Mouse (Mus musculus) kidney, postnatal 14 days (tissue): ENCODE data around the gene Btbd9.

ENCODE experiments used
- DNase-seq: peaks from one replicate; pipeline ENCODE4 v3.0.0; 2022; ENCODE audit warnings: mixed read lengths

Btbd9 gene

DNA sequence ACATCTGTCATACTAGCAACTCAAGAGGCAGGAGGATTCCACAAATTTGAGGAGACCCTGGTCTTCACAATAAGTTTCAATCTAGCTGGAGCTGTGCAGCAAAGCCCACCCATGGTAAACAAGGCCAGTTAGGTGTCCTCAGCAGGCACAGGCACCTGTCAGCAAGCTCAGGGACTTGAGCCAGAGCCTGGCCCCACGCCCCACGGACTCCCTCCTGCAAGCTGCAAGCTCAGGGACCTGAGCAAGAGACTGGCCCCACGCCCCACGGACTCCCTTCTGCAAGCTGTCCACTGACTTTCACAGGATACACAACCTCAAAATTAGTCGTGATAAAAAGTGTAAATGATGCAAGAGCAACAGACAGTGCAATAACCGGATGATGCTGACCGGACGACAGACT lies 307.8 kb downstream of the Btbd9 start:
- no peak for DNase-seq

DNA sequence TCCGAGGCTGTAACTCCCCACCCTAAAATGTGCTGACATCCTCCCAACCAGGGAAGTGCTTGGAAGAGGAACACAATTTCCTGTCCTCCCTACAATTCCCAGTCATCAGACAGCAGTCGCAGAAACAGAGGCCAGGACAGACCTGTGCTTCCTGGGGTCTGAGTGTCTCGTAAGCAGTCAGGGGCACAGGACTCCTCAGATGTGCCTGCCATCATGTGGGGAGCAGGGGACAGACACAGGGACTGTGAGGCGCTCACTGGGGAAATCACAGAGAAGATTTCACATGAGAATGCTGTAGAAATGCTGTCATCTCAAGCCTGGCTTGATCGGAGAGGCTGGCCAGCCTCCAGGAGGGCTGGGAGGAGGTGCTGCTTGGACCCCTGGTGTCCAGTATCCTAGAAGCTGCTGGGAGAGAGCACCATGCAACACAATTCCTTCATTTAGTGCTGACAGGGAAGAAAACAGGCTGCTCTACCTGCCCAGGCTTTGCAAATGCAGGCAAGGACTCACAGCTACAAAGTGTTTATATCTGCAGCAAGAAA lies 308.8 kb downstream of the Btbd9 start:
- no peak for DNase-seq

DNA sequence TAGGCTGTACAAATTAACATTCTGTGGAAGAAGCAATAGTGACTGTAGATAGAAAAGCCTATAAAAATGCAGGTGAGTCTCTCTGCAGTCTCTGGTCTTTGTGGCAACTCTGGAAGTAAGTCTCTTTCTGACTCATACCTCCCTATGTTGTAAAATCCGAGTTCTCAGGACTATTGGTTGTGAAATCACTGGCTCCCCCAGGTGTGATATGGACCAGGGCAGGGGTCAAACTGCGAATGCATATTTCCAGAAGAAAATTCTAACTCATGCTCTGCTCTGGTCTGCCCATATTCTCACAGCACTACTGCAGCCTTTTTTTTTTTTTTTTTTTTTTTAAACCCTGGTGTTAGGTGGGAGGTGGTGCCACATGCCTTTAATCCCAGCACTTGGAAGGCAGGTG lies 312.8 kb downstream of the Btbd9 start:
- DNase-seq: no peak

GRCm38 (mm10) chr17:30262943-30263342 lies 313.3 kb downstream of the Btbd9 start:
- DNase-seq: no peak

- peak; percentile 50 for DNase-seq
Observed at GRCm38 (mm10) chr17:30262440-30262839, 313.8 kb downstream of the Btbd9 start.

GRCm38 (mm10) chr17:30261983-30262340 lies 314.3 kb downstream of the Btbd9 start:
- no peak for DNase-seq

DNA sequence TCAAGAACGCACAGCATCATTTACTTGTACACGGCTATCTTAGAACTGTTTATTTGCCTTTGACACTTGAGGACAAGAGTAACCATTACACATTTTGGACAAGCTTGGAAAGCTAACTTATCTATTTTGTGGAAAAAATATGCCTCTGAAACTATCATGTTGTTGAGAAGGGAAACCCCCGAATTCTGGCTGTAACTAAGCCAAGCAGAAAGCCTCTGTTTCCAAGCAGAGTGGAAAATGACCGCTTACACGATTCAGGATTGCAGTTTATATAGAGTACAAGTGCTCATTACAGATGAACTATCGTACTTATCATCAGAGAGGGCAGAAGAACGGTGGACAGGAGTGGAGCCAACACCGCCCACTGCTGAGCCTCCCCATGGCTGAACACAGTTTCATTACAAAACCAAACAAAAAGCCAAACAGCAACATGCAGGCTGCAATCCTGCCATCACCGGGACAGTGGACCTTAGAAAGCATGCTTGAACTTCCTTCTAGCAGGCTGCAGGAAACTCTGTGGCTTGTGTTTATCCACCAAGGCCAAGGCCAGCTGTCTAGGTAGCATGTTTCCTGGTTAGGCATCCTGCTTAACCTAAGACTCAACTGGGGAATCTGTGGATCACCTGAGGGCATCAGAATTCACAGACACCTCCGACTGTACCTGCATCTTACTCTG lies 314.8 kb downstream of the Btbd9 start:
- DNase-seq: no peak

DNA sequence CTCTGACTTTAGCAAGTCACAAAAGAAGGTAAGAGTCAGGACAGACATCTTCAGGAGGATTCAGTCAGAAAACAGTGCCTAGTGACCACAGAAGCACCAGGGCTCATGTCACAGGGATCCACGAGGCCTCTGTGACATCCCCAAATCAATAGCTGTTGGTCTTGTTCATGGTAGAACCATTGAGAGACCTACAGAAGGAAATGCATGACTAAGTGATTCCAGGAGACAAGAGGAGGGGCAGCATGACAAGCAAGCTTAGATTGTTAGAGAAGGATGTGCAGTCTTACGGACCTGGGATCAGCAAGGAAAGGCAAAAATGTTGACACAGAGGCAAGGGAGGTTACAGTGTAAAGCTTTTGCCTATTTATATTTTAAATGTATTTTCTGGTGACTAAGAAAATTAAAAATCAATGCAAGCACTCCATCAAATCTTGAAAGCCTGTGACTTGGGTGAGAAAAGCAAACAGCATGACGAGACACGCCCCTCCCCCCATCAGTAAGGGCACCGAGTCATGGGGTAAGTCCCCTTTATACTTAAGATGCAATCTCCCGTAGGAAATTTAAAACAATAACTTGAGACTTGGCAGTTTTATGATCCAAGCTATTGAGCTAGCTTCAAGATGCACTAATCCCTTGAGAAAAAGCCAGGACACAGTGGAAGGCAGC lies 315.5 kb downstream of the Btbd9 start:
- DNase-seq: no peak

DNA sequence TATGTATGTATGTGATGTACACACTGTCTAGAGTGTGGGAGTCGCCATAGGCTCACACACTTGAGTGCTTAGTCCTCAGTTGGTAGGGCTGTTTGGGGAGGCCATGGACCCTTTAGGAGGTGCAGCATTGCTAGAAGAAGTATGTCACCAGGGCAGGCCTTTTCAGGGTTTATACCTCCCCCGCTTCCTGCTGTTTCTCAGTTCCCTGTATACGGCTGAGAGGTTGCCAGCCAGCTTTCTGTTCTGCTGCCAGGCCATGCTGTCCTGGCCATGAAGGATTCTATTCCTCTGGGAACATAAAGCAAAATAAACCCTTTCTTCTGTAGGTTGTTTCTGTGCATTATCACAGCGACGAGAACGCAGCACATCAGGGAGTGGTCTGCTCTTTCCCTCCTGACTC lies 316.4 kb downstream of the Btbd9 start:
- no peak for DNase-seq

DNA sequence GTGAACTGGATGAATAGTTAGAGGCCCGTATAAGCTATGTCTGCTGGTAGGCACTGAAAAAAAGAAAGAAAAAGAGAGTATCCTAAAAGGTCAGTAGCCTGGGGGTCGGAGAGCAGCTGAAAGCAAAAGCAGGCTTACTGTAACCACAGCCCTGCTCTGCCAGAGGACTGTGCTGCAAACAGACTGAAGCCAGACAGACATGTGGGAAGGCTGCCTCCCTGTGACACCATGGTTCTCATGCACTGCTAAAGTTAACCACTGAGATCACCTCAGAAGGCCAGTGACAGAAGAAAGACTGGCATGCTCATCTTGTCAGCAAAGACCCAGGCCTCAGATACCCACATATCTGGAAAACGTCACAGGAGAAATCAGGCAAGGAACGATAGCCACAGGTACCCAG lies 317.8 kb downstream of the Btbd9 start:
- DNase-seq: no peak

DNA sequence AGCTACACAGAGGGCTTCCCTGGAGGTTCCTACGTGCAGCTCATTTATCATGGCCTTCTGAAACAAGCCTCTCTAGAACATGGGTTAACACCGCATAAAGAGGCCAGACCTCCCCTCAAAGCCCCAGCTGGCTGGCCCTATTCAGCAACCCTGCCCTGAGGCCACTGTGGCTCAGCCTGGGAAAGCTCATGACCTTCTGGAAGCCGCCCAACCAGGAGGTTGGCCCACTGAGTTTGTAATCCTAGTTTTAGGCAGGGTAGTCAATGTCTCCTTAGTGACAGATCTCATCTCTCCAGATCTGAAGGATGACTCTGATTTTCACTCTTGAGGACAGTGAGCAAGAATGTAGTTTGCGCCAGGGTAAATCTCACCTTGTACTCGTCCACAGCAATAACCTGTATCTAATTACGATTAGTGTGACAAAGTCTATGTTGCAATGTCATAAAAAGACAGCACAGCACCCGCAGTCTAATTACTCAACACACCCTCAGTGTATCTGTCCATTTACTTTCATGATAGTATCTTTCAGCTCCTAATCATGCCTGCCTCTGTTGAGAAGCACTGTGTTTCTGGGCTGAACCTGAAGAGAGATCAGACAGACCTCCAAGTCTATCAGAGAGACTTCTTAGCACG lies 320.2 kb downstream of the Btbd9 start:
- no peak for DNase-seq

- DNase-seq: no peak
Observed at GRCm38 (mm10) chr17:30253924-30254323, 322.4 kb downstream of the Btbd9 start.

- no peak for DNase-seq
Observed at GRCm38 (mm10) chr17:30253028-30253427, 323.3 kb downstream of the Btbd9 start.

GRCm38 (mm10) chr17:30245308-30245706 lies 331.0 kb downstream of the Btbd9 start:
- no peak for DNase-seq

DNA sequence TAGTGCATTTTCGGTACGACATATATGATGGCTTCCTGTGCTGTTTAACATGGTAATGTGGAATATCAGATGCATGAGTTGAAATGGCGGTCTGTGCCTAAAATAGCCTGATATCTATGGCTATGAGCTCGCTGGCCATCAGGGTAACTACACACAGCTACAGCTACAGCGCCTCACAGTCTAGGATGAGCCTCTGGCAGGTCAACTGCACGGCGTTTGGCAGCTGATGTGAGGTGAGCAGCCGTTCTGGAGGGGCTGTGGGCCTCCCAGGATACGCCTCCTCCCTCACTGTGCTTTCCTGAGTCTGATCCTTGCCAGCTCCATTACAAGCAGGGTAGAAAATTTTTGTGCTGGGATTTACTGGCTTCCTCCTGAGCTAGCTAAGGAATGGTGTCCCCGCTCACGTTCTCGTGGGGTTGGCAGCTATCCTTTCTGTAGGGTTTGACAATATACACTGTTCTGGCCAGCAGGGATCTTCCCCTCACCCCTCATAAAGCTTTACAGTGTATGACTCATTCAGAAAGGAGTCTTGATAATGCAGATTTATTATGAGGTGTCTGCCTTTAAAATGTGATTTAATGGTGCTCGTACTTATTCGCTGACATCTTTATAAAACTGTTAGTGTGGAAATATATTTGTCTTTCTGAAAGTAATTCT lies 331.5 kb downstream of the Btbd9 start:
- no peak for DNase-seq

- no peak for DNase-seq
Observed at GRCm38 (mm10) chr17:30243540-30243939, 332.7 kb downstream of the Btbd9 start.

DNA sequence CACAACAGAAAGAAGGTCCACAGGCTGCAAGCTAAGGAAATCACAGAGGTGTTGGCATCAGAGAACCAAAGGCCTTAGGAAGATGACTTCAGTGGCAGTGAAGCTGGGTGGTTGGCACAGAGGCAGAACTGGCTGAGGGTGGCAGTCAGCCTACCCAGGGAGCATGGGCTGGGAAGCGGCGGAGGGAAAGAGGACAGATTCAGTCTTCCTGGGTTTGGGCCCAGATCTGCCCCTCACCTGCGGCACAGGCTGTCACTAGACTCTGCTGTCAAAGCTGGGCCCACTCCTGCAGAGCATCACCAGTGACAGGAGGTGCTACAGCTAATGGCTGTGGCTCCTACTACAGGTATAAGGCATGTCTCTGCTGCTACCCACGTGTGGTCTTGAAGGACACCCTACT lies 333.6 kb downstream of the Btbd9 start:
- DNase-seq: no peak

DNA sequence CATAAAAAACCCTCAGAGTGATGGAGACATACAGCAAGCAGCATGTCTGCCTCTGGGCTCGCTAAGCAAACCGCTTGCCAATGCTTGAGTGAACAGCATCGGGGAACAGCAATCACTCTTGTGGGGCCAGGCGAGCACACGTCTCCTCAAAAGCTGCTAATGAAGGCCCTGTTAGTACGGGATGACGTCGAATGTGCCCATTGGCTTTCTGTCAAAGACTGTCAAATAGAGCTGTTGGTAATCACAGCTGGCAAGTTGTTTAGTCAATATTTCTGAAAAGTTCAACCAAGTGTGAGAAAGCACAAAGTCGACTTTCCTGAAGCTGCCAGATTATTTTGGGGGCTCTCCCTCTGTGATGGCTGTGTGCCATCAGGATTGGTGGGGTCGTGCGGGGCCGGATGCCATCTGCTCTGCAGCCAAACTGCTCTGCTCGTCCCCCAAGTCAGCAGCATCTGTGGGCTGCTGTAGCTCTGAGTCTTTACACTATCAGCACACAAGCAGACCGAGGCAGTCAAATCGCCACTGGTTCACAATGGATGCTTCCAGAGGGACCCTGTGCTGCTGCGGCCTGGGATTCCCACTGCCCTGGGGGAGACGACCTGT lies 334.5 kb downstream of the Btbd9 start:
- no peak for DNase-seq

DNA sequence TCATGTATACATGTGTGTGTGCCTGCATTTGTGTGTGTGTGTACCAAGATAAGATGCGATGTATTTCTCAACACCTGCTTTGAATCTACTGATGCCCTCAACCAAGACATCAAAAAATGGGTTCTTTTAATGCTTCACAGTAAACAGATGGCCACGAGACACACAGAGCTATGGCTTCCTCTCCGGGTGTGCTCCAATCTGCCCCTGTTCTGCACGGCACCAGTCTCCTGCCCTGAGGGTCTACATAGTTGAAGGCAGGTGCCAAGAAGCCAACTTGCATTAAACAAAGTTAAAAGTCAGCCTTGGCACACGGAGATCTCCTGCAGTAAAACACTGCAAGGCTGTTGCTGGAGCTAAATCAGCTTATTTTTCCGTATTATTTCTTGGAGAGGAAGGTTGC lies 335.2 kb downstream of the Btbd9 start:
- DNase-seq: no peak

- no peak for DNase-seq
Observed at GRCm38 (mm10) chr17:30240659-30241058, 335.6 kb downstream of the Btbd9 start.

DNA sequence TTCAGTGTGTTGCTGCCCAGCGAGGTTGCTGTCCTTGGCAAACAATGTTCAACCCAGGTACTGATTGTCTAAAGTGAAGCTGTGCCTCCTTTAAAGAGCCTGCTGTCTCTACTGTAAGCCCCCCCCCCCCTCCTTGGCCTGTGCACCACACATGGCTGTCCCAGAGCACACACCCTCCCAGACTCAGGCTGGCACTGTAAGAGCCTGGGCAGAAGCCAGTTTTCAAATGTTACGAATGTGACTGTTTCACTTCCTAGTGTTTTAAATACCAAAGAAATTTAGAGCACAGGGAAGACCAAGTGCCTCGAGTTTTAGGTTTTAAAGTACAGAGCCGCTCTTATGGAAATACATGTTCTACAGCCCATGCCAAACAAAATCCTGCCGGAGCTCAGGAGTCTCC lies 336.8 kb downstream of the Btbd9 start:
- no peak for DNase-seq

DNA sequence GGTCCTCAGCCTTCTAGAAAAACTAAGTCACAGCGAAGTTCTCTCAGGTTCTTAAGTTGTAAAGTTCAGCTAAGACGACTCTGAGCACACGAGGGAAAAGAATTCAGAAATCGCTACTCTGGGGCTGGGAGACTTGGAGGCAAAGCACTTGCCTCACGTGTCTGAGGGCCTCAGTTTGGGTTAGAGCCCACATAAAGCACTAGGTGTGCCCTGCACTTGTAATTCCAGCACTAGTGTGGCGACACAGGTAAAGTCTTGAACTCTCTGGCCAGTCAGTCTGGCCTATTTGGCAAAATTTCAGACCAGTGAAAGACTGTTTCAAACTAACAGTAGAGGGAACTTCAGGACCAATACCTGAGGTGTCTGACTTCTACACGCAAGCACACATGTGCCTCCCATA lies 338.7 kb downstream of the Btbd9 start:
- no peak for DNase-seq

GRCm38 (mm10) chr17:30236611-30237010 lies 339.7 kb downstream of the Btbd9 start:
- DNase-seq: no peak
